Mouse (Mus musculus) kidney, postnatal 0 days (tissue): Measurements from ENCODE around the gene Psmd13. TPM values are rescaled to one million over a fixed set of nuclear protein-coding genes. Genes with fewer than 3 reads are reported as not detected.

ENCODE experiments used
- ATAC-seq: fragments of 200-750 bp; cut with Nextera tagmentation; replicated peaks from 2 replicates; pipeline ENCODE4 v1.8.0; 2017; ENCODE audit warnings: low read depth, moderate number of reproducible peaks, moderate TSS enrichment, moderate library complexity; ENCODE audit not compliant: low FRiP score
- DNase-seq: peaks from one replicate; pipeline ENCODE4 v3.0.0-alpha.2; 2016; ENCODE audit warnings: low spot score
- H3K27ac ChIP-seq: fragments of 300-500 bp; sonication (generic); 2 replicates; pipeline ENCODE4 v1.5.1; 2014; ENCODE audit warnings: mild to moderate bottlenecking
- H3K27me3 ChIP-seq: fragments of 300-500 bp; sonication (generic); 2 replicates; pipeline ENCODE4 v1.6.1; 2014; ENCODE audit warnings: low read length, mixed read lengths; ENCODE audit not compliant: insufficient read depth
- H3K36me3 ChIP-seq: fragments of 300-500 bp; sonication (generic); 2 replicates; pipeline ENCODE4 v1.6.1; 2014; ENCODE audit warnings: low read length, mixed read lengths; ENCODE audit not compliant: insufficient read depth
- H3K4me1 ChIP-seq: fragments of 300-500 bp; sonication (generic); replicated peaks from 2 replicates; pipeline ENCODE4 v1.6.1; 2014; ENCODE audit warnings: antibody characterized with exemption, low read length, mixed read lengths; ENCODE audit not compliant: insufficient read depth
- H3K4me2 ChIP-seq: fragments of 300-500 bp; sonication (generic); 2 replicates; pipeline ENCODE4 v1.6.1; 2014; ENCODE audit warnings: mild to moderate bottlenecking, low read length, moderate library complexity, mixed read lengths
- H3K4me3 ChIP-seq: fragments of 300-500 bp; sonication (generic); replicated peaks from 2 replicates; pipeline ENCODE4 v1.5.1; 2014; ENCODE audit warnings: low read depth, low read length
- H3K9ac ChIP-seq: fragments of 300-500 bp; sonication (generic); 2 replicates; pipeline ENCODE4 v1.6.1; 2014; ENCODE audit warnings: low read depth, low read length
- H3K9me3 ChIP-seq: fragments of 300-500 bp; sonication (generic); replicated peaks from 2 replicates; pipeline ENCODE4 v1.6.1; 2016; ENCODE audit warnings: low read length, inconsistent platforms, mixed read lengths
- CTCF ChIP-seq: IDR thresholded peaks from 2 replicates; pipeline ENCODE4 v1.5.1; 2016; ENCODE audit warnings: antibody characterized with exemption, low read depth, mild to moderate bottlenecking, moderate library complexity
- WGBS: fragments of 180-500 bp; shearing (Covaris S2); extraction: QIAGEN DNeasy Blood & Tissue Kit; methylation state at CpG from one replicate; pipeline ENCODE4 v1.1.7; 2014; 5-methylcytosine and 5-hydroxymethylcytosine counted together
- polyA plus RNA-seq: library from polyadenylated mRNA; unstranded; fragments of >200 nt; fragmentation: Nextera tagmentation; extraction: Ambion mirVana; gene quantifications from 2 replicates; pipeline ENCODE4 v1.2.1, GENCODE M21; 2015

Gene Psmd13
- polyA plus RNA-seq, 1 experiment from 2014 or later = 198 TPM

- 22% methylated on average over 13 of the region's 13 CpGs for WGBS
- H3K4me2 ChIP-seq = no peak overlapping the region
- H3K9ac ChIP-seq = no peak overlapping the region
- no peaks in the 10 kb centered on the region for H3K9me3 ChIP-seq
- H3K4me3 ChIP-seq = no peak overlapping the region
- DNase-seq (peak; percentile 82), ATAC-seq (peak; percentile 60)
- H3K27me3 ChIP-seq = no peaks in the 10 kb centered on the region
- no peaks in the 10 kb centered on the region; the same call in 1 of the 2 replicates for H3K4me1 ChIP-seq
- TF ChIP-seq CTCF = peak; percentile 94
- 0 out of 2 replicates have a peak, but pooled peaks cover 7% of the 10 kb centered on the region for H3K36me3 ChIP-seq
- H3K27ac ChIP-seq = no peak overlapping the region
Observed at GRCm38 (mm10) chr7:140903212-140903611, 21.4 kb downstream of the Psmd13 start.

GRCm38 (mm10) chr7:140905642-140906081 is 23.9 kb downstream of the Psmd13 start:
- no peak for ATAC-seq
- H3K9me3 ChIP-seq = no peaks in the 10 kb centered on the region
- H3K4me2 ChIP-seq = no peak overlapping the region
- no peaks in the 10 kb centered on the region; the same call in 1 of the 2 replicates for H3K4me1 ChIP-seq
- H3K36me3 ChIP-seq = no peaks in the 10 kb centered on the region
- H3K4me3 ChIP-seq = no peak overlapping the region
- no peaks in the 10 kb centered on the region for H3K27me3 ChIP-seq
- TF ChIP-seq CTCF = no peak
- 77% methylated on average over 2 of the region's 2 CpGs for WGBS
- H3K9ac ChIP-seq = no peak overlapping the region
- DNase-seq = no peak
- peak overlapping the region; percentile 50; the same call in 1 of the 2 replicates for H3K27ac ChIP-seq

GRCm38 (mm10) chr7:140907131-140907530 is 25.4 kb downstream of the Psmd13 start:
- TF ChIP-seq CTCF = no peak
- no peak for ATAC-seq
- WGBS = 80% methylated on average over 13 of the region's 13 CpGs

GRCm38 (mm10) chr7:140907697-140908096 is 25.9 kb downstream of the Psmd13 start:
- TF ChIP-seq CTCF = peak; percentile 52
- no peak for ATAC-seq

More at GRCm38 (mm10) chr7:140907131-140907530, 25.4 kb downstream of the Psmd13 start:
- no peaks in the 10 kb centered on the region for H3K27me3 ChIP-seq
- no peak overlapping the region for H3K9ac ChIP-seq
- H3K36me3 ChIP-seq = no peaks in the 10 kb centered on the region
- H3K9me3 ChIP-seq = no peaks in the 10 kb centered on the region
- no peak for DNase-seq
- no peak overlapping the region for H3K4me2 ChIP-seq
- H3K4me3 ChIP-seq = no peak overlapping the region
- no peaks in the 10 kb centered on the region for H3K4me1 ChIP-seq
- H3K27ac ChIP-seq = no peak overlapping the region

GRCm38 (mm10) chr7:140908181-140908580 is 26.4 kb downstream of the Psmd13 start:
- no peaks in the 10 kb centered on the region for H3K36me3 ChIP-seq
- WGBS = 45% methylated on average over 7 of the region's 7 CpGs
- H3K9me3 ChIP-seq = no peaks in the 10 kb centered on the region
- DNase-seq (no peak), ATAC-seq (no peak)
- no peak overlapping the region for H3K4me3 ChIP-seq
- no peaks in the 10 kb centered on the region for H3K27me3 ChIP-seq
- no peak for TF ChIP-seq CTCF
- peak overlapping the region; percentile 67; the same call in 1 of the 2 replicates for H3K4me2 ChIP-seq
- H3K4me1 ChIP-seq = no peaks in the 10 kb centered on the region
- H3K27ac ChIP-seq = no peak overlapping the region
- H3K9ac ChIP-seq = no peak overlapping the region

More at GRCm38 (mm10) chr7:140907697-140908096, 25.9 kb downstream of the Psmd13 start:
- Histone ChIP-seq H3K27me3 (no peaks in the 10 kb centered on the region), H3K9me3 (no peaks in the 10 kb centered on the region), H3K27ac (no peak overlapping the region), H3K4me2 (no peak overlapping the region), H3K4me1 (no peaks in the 10 kb centered on the region), H3K4me3 (no peak overlapping the region), H3K9ac (no peak overlapping the region), H3K36me3 (no peaks in the 10 kb centered on the region)
- no peak for DNase-seq
- 91% methylated on average over 7 of the region's 7 CpGs for WGBS

- Histone ChIP-seq H3K27me3 (no peaks in the 10 kb centered on the region), H3K9me3 (no peaks in the 10 kb centered on the region), H3K36me3 (no peaks in the 10 kb centered on the region), H3K27ac (no peak overlapping the region), H3K4me2 (peak overlapping the region; percentile 67), H3K9ac (no peak overlapping the region), H3K4me1 (no peaks in the 10 kb centered on the region), H3K4me3 (peak overlapping the region; percentile 27)
- TF ChIP-seq CTCF = peak; percentile 91
- ATAC-seq = peak; percentile 50; the same call in 1 of the 2 replicates
- under 1% methylated on average over 19 of the region's 19 CpGs for WGBS
- DNase-seq = peak; percentile 89
Observed at GRCm38 (mm10) chr7:140908634-140909107, 26.9 kb downstream of the Psmd13 start.
